Mouse (Mus musculus): ENCODE results near the gene Kmt2a.

DNA sequence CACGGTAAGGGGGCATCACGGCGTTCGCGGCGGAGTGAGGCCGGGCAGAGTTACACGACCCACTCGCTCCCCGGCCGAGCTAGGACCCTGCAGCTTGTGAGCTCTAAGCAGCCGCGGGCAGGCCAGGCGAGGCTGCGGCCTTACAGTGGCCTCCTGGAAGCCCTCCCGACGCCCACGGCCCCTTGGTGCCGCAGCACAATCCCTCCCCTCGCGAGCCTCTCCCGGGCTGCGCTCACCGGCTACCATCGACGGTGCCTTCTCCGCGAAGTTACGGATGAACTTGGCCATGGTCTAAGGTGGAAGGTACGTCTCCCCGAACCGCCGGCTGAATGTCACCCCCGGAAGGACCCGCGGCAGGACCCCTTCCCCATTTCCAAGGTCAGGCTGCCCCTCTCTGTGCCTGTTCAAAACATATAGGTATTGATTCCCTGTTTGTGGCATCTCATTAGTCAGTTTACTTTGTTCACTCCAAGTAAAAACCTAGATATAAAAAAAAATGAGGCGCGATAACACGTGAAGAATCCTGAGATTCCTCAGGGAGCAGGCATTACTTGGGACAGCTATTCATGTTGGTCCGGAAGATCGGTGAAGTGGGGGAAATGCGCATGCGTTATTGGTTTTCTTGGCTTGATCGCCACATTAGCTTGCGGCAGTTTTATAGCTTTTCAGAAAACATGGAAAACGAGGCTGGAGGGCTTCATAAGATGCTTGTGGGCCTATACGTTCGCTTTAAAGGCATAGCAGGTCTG lies 39.5 kb upstream of the Kmt2a start, which contains the start of gene Atp5l:
- TF ChIP-seq E2F4 (IDR thresholded peaks at IDR 0.05; ENCODE audit: insufficient read depth) (no peak), TCF12 (IDR thresholded peaks at IDR 0.05; ENCODE audit: insufficient read depth, poor library complexity, severe bottlenecking) (no peak), POLR2AphosphoS2 (IDR thresholded peaks at IDR 0.05; ENCODE audit: insufficient read length, low read depth) (no peak), POLR2A (IDR thresholded peaks at IDR 0.05; ENCODE audit: insufficient read length, low read depth) (peak; percentile 59), USF1 (IDR thresholded peaks at IDR 0.05; ENCODE audit: low read depth) (no peak), MAX (IDR thresholded peaks at IDR 0.05; ENCODE audit: low read depth) (peak; percentile 99), REST (IDR thresholded peaks at IDR 0.05; ENCODE audit: insufficient read depth, insufficient read length) (no peak), TCF3 (IDR thresholded peaks at IDR 0.05; ENCODE audit: insufficient read length, low read depth) (no peak)
